Mouse (Mus musculus): ENCODE data around the gene Clcn7. TPM values are rescaled to one million over a fixed set of nuclear protein-coding genes. Genes with fewer than 3 reads are reported as not detected.

Clcn7 gene
- total RNA-seq, 2 experiments from 2014 or later, result 47.3 to 51.1 TPM

DNA sequence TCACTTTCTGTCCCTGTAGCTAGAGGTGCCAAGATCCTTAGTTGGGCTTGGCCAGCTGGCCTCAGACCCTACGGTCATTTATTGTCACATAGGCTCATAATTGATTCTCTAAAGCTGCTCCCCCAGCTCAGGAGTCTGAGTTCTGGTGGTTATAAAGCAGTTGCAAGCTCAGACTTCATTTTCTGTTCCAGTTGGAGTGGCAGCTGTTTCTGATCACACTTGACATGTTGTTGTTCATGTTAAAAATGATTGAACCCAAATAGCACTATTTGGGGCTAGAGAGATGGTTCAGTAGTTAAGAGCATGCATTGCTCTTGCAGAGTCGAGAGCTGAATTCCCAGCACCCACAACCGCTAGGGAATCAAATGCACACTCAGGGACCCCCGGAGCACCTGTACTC, 76.8 kb downstream of the Clcn7 start:
- DNase-seq (ENCODE audit: low spot score in 2 of 2), result peak in 1 of 2 experiments; percentile 68

DNA sequence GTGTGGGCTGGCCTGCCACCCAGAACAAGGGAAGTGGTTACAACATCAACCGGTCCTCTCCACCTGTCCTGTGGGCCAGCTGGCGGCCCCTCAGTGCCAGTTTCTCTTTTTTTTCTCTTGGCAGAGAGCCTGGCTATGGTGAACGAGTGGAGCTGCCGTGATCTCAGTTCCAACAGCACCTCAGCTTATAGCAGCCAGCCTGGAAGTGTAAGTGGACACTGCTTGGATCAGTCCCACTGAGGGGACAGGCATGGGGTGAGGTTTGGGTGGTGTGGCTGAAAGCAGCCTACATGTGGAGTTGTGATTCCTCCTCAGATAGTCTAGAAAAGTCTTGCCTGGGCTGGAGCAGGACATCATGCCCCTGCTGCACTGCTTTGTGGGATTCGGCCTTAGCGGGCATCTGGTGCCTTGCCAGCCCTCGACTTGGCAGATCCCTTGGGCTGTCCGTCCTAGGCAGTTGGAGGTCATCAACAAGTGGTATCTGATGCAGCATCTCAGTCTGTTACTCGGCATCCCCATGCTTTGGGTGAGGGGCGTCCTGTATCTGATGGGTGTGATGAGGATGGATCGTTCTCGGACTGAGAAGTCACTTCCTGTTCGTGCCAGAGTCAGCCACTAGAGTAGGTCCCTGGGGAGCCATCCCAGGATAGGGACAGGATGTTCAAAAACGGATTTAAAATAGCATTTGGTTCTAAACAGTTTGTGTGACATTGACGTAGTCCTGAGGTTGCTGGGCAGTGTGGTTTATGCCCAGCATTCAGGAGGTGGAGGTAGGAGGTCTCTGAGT, 77.7 kb downstream of the Clcn7 start:
- peak in 1 of 2 experiments; percentile 52 for DNase-seq (ENCODE audit: low spot score in 2 of 2)

DNA sequence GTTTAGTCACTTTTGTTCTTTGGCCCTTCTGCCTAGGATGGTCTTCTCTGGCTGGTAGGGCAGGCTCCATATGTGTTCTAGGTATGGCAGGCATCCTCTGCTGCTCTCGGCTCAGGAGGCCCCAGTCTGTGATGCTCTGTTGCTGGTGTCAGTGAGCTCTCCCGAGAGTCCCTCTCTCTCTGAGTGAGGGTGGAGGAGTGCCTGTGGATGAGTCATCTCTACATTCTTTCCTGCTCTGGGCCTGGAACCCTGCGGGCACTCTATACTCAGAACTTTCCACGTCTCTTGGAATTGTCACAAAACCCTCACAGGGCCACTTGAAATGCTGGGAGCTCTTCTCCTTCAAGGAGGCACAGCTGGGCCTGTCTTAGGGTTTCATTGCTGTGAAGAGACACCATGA, 78.5 kb downstream of the Clcn7 start:
- DNase-seq (ENCODE audit: low spot score in 2 of 2), result no peak

Other genes with a start within 250 kb of the Clcn7 start
- gene Nubp2, start 247.0 kb upstream of the Clcn7 start, total RNA-seq (2021), result 10 to 100 TPM; 37.7 to 43.4 TPM
- gene Spsb3, start 246.7 kb upstream of the Clcn7 start, total RNA-seq (2021), result 10 to 100 TPM; 40.9 to 41.2 TPM
- gene Eme2, start 238.3 kb upstream of the Clcn7 start, total RNA-seq (2021), result 10 to 100 TPM; 66.9 to 83.2 TPM
- gene Mrps34, start 238.3 kb upstream of the Clcn7 start, total RNA-seq (2021), result 10 to 100 TPM; 73.0 to 76.3 TPM
- 10 to 100 TPM; 48.6 to 53.8 TPM for gene Nme3, start 236.9 kb upstream of the Clcn7 start, total RNA-seq (2021)
- gene Mapk8ip3, start 196.4 kb upstream of the Clcn7 start, total RNA-seq (2021), result 100 to 1,000 TPM; 312 to 326 TPM
- gene Jpt2, start 172.7 kb upstream of the Clcn7 start, total RNA-seq (2021), result 10 to 100 TPM; 11.2 TPM
- 10 to 100 TPM; 24.0 to 28.5 TPM for gene Cramp1l, start 117.6 kb upstream of the Clcn7 start, total RNA-seq (2021)
- 10 to 100 TPM; 25.4 to 31.9 TPM for gene Ift140, start 117.3 kb upstream of the Clcn7 start, total RNA-seq (2021)
- 10 to 100 TPM; 10.1 to 10.7 TPM for gene Tmem204, start 49.8 kb upstream of the Clcn7 start, total RNA-seq (2021)
- gene Telo2, start 17.4 kb upstream of the Clcn7 start, total RNA-seq (2021), result 10 to 100 TPM; 30.1 to 33.4 TPM
- 1 to 10 TPM; 1.4 to 1.6 TPM for gene Ptx4, start 12.6 kb upstream of the Clcn7 start, total RNA-seq (2021)
- under 1 TPM in 1 of 2 experiments, not detected in 1; 0.26 TPM for gene Ccdc154, start 29.1 kb downstream of the Clcn7 start, total RNA-seq (2021)
- gene Gm38655, start 42.1 kb downstream of the Clcn7 start, total RNA-seq (2021), result not detected
- gene BC003965, start 51.2 kb downstream of the Clcn7 start, total RNA-seq (2021), result 10 to 100 TPM; 17.8 to 19.2 TPM
- 10 to 100 TPM; 33.9 to 37.0 TPM for gene Unkl, start 55.0 kb downstream of the Clcn7 start, total RNA-seq (2021)
- gene Gnptg, start 106.7 kb downstream of the Clcn7 start, total RNA-seq (2021), result 10 to 100 TPM; 64.4 to 71.9 TPM
- gene Tsr3, start 106.8 kb downstream of the Clcn7 start, total RNA-seq (2021), result 10 to 100 TPM; 25.0 to 26.6 TPM
- 10 to 100 TPM in 1 of 2 experiments, 1 to 10 TPM in 1; 9.7 to 11.3 TPM for gene Baiap3, start 123.0 kb downstream of the Clcn7 start, total RNA-seq (2021)
- gene Ube2i, start 141.2 kb downstream of the Clcn7 start, total RNA-seq (2021), result 100 to 1,000 TPM; 208 to 219 TPM
- gene Prss34, start 165.0 kb downstream of the Clcn7 start, total RNA-seq (2021), result not detected
- not detected for gene Prss28, start 175.3 kb downstream of the Clcn7 start, total RNA-seq (2021)
- gene Prss29, start 185.3 kb downstream of the Clcn7 start, total RNA-seq (2021), result not detected
- not detected for gene Tpsab1, start 212.2 kb downstream of the Clcn7 start, total RNA-seq (2021)
- gene Tpsb2, start 232.9 kb downstream of the Clcn7 start, total RNA-seq (2021), result 1 to 10 TPM in 1 of 2 experiments, under 1 TPM in 1; 0.36 to 1.8 TPM
- not detected for gene Tpsg1, start 235.9 kb downstream of the Clcn7 start, total RNA-seq (2021)

All from layer of hippocampus, postnatal 14 days (tissue).